ENCODE assay signal across 12 mouse cellular contexts in genomic region chr11:4299735-4300474, GRCm38 (mm10). TPM values are rescaled to one million over a fixed set of nuclear protein-coding genes. Genes with fewer than 3 reads are reported as not detected.
A peak's percentile ranks its signal among the peaks of the same experiment; 100 is the strongest.
DNase-seq lines count a peak whose midpoint lies in the region; ATAC-seq and TF ChIP-seq lines count a peak whose summit lies in the region.
"Had no signal": no experiment of that assay in that cellular context is flagged by ENCODE, and none has a peak within 500 bp of the region (broad histone marks: within the 10 kb centered on the region; RNA-seq: fewer than 3 reads in every experiment).

No protein-coding gene starts in this region.

- peaks cover 17% of the 10 kb centered on the region; the same call in 1 of the 2 replicates for H3K4me1 ChIP-seq in lung, postnatal 0 days (ENCODE audit: insufficient read depth, low read depth, low read length)
- H3K4me1 ChIP-seq in heart, embryonic 12.5 days (replicated peaks), result peaks cover 70% of the 10 kb centered on the region

- TF ChIP-seq CTCF in lung, postnatal 0 days (IDR thresholded peaks at IDR 0.05), result no peak

- H3K4me3 ChIP-seq in lung, postnatal 0 days (ENCODE audit: low read depth, low read length), result no peak overlapping the region
- no peak overlapping the region for H3K4me3 ChIP-seq in heart, embryonic 12.5 days
- H3K4me3 ChIP-seq: liver, embryonic 13.5 days; midbrain, embryonic 12.5 days had no signal

- H3K4me2 ChIP-seq in lung, postnatal 0 days (replicated peaks; ENCODE audit: low read depth, low read length), result no peak overlapping the region
- H3K4me2 ChIP-seq in heart, embryonic 12.5 days, result peak overlapping the region; percentile 31; the same call in 1 of the 2 replicates
- H3K4me2 ChIP-seq: hindbrain, embryonic 14.5 days; liver, embryonic 13.5 days; midbrain, embryonic 12.5 days had no signal

- no peaks in the 10 kb centered on the region for H3K36me3 ChIP-seq in lung, postnatal 0 days (ENCODE audit: insufficient read depth, low read length)
- no peaks in the 10 kb centered on the region for H3K36me3 ChIP-seq in heart, embryonic 12.5 days
- H3K36me3 ChIP-seq: liver, embryonic 13.5 days; midbrain, embryonic 12.5 days had no signal

- no peak for TF ChIP-seq EP300 in lung, postnatal 0 days (IDR thresholded peaks at IDR 0.05)

- no peaks in the 10 kb centered on the region for H3K27me3 ChIP-seq in lung, postnatal 0 days (replicated peaks; ENCODE audit: insufficient read depth, low read length)
- no peaks in the 10 kb centered on the region for H3K27me3 ChIP-seq in heart, embryonic 12.5 days (replicated peaks)

- no peaks in the 10 kb centered on the region for H3K9me3 ChIP-seq in lung, postnatal 0 days (ENCODE audit: low read length)
- no peaks in the 10 kb centered on the region for H3K9me3 ChIP-seq in heart, embryonic 12.5 days (replicated peaks)
- H3K9me3 ChIP-seq: liver, embryonic 13.5 days; midbrain, embryonic 12.5 days had no signal

- DNase-seq in lung, postnatal 0 days (ENCODE audit: low spot score), result peak; percentile 74
- no peak for DNase-seq in lung, postnatal 25 days (ENCODE audit: low spot score)
- DNase-seq in adipocyte (ENCODE audit: low spot score), result peak; percentile 73
- DNase-seq in lung, postnatal 4 days, result peak; percentile 61 to 80
- DNase-seq in layer of hippocampus, adult 18-20 months (ENCODE audit: low spot score in 2 of 2), result no peak
- no peak for DNase-seq in frontal cortex, postnatal 25 days (ENCODE audit: low spot score in 2 of 2)
- DNase-seq in thymus, postnatal 14 days, result no peak
- DNase-seq: liver, embryonic 13.5 days had no signal

- H3K27ac ChIP-seq in lung, postnatal 0 days (ENCODE audit: low read length), result no peak overlapping the region
- H3K27ac ChIP-seq in heart, embryonic 12.5 days (ENCODE audit: poor library complexity, severe bottlenecking), result 0 out of 2 replicates have a peak overlapping the region, but pooled peaks have one; percentile 73
- H3K27ac ChIP-seq: hindbrain, embryonic 14.5 days; liver, embryonic 13.5 days; midbrain, embryonic 12.5 days had no signal

- 49% methylated on average over 14 of the region's 14 CpGs for WGBS in lung, postnatal 0 days
- WGBS in heart, embryonic 12.5 days, result 67% methylated on average over 14 of the region's 14 CpGs

- ATAC-seq in lung, postnatal 0 days, result peak; percentile 54
- ATAC-seq in heart, embryonic 12.5 days (ENCODE audit: insufficient number of reproducible peaks, low FRiP score), result no peak
- ATAC-seq: forebrain, embryonic 16.5 days had no signal

- no peak overlapping the region for H3K9ac ChIP-seq in lung, postnatal 0 days (replicated peaks; ENCODE audit: low read depth)
- H3K9ac ChIP-seq in heart, embryonic 12.5 days, result no peak overlapping the region
- H3K9ac ChIP-seq: hindbrain, embryonic 14.5 days; liver, embryonic 13.5 days; midbrain, embryonic 12.5 days had no signal

RNA-seq across cellular contexts. Expression of gene Lif, which starts 42.5 kb away (rescaled TPM):
- 0.57 and 0.94 TPM in 2 replicates for polyA plus RNA-seq in lung, postnatal 0 days (2015; fragmentation: Nextera tagmentation; extraction: Ambion mirVana)
- polyA plus RNA-seq in heart, embryonic 12.5 days (2016; fragmentation: Nextera tagmentation; extraction: Ambion mirVana), result 0.24 and 0.63 TPM in 2 replicates
- 1 to 10 TPM; 1.8 to 2.7 TPM for total RNA-seq in layer of hippocampus, adult 18-20 months (2021)
- polyA plus RNA-seq: hindbrain, embryonic 14.5 days; liver, embryonic 13.5 days; midbrain, embryonic 12.5 days had no signal

Comparison
In these comparisons a context has a peak if more than half of its experiments do, and no peak if none do; other contexts are left out.
1. DNase-seq: peak in lung, postnatal 0 days (single experiment), adipocyte (single experiment) and lung, postnatal 4 days (2 of 2); none in lung, postnatal 25 days (single experiment), layer of hippocampus, adult 18-20 months (0 of 2), frontal cortex, postnatal 25 days (0 of 2) and thymus, postnatal 14 days (single experiment).